Mouse (Mus musculus) kidney, embryonic 16.5 days (tissue): ENCODE results near the gene Fdx1. TPM values are rescaled to one million over a fixed set of nuclear protein-coding genes. Genes with fewer than 3 reads are reported as not detected.
A peak's percentile ranks its signal among the peaks of the same experiment; 100 is the strongest.

Experiments used
- ATAC-seq: fragments of 200-750 bp; cut with Nextera tagmentation; 2 replicates; pipeline ENCODE4 v1.8.0; 2017; ENCODE audit warnings: moderate TSS enrichment; ENCODE audit not compliant: low FRiP score, low TSS enrichment
- H3K27ac ChIP-seq: fragments of 300-500 bp; sonication (generic); 2 replicates; pipeline ENCODE4 v1.5.1; 2014; ENCODE audit warnings: low read length
- H3K27me3 ChIP-seq: fragments of 300-500 bp; sonication (generic); 2 replicates; pipeline ENCODE4 v1.6.1; 2014; ENCODE audit warnings: low read length, control low read depth, mixed read lengths; ENCODE audit not compliant: insufficient read depth
- H3K36me3 ChIP-seq: fragments of 300-500 bp; sonication (generic); 2 replicates; pipeline ENCODE4 v1.6.1; 2014; ENCODE audit warnings: low read length, control low read depth, mixed read lengths; ENCODE audit not compliant: insufficient read depth
- H3K4me1 ChIP-seq: fragments of 300-500 bp; sonication (generic); 2 replicates; pipeline ENCODE4 v1.6.1; 2014; ENCODE audit warnings: low read length, control low read depth, mixed read lengths; ENCODE audit not compliant: insufficient read depth
- H3K4me2 ChIP-seq: fragments of 300-500 bp; sonication (generic); replicated peaks from 2 replicates; pipeline ENCODE4 v1.6.1; 2014; ENCODE audit warnings: low read depth, low read length
- H3K4me3 ChIP-seq: fragments of 300-500 bp; sonication (generic); 2 replicates; pipeline ENCODE4 v1.5.1; 2014; ENCODE audit warnings: mild to moderate bottlenecking, low read length
- H3K9ac ChIP-seq: fragments of 300-500 bp; sonication (generic); replicated peaks from 2 replicates; pipeline ENCODE4 v1.6.1; 2014; ENCODE audit warnings: low read length
- H3K9me3 ChIP-seq: fragments of 300-500 bp; sonication (generic); 2 replicates; pipeline ENCODE4 v1.6.1; 2016; ENCODE audit warnings: low read length, control low read depth
- WGBS: fragments of 180-500 bp; shearing (Covaris S2); extraction: QIAGEN DNeasy Blood & Tissue Kit; methylation state at CpG from one replicate; pipeline ENCODE4 v1.1.7; 2014; 5-methylcytosine and 5-hydroxymethylcytosine counted together
- polyA plus RNA-seq: library from polyadenylated mRNA; unstranded; fragments of >200 nt; fragmentation: Nextera tagmentation; extraction: Ambion mirVana; gene quantifications from 2 replicates; pipeline ENCODE4 v1.2.1, GENCODE M21; 2015

The Fdx1 gene
- polyA plus RNA-seq, 1 experiment from 2014 or later, result 119 TPM

- Histone ChIP-seq H3K4me1 (0 out of 2 replicates have a peak, but pooled peaks cover 5% of the 10 kb centered on the region), H3K9ac (no peak overlapping the region), H3K9me3 (no peaks in the 10 kb centered on the region), H3K27ac (no peak overlapping the region), H3K4me2 (no peak overlapping the region), H3K36me3 (no peaks in the 10 kb centered on the region), H3K4me3 (no peak overlapping the region), H3K27me3 (no peaks in the 10 kb centered on the region)
- WGBS, result 72% methylated on average over 8 of the region's 8 CpGs
- no peak for ATAC-seq
Measured at GRCm38 (mm10) chr9:51924551-51925081, 38.7 kb downstream of the Fdx1 start.

- H3K4me3 ChIP-seq, result no peak overlapping the region
- ATAC-seq, result no peak
- H3K27ac ChIP-seq, result no peak overlapping the region
- WGBS, result 69% methylated on average over 2 of the region's 2 CpGs
- no peak overlapping the region for H3K4me2 ChIP-seq
- H3K9me3 ChIP-seq, result no peaks in the 10 kb centered on the region
- no peaks in the 10 kb centered on the region for H3K36me3 ChIP-seq
- H3K9ac ChIP-seq, result no peak overlapping the region
- H3K4me1 ChIP-seq, result no peaks in the 10 kb centered on the region
- H3K27me3 ChIP-seq, result no peaks in the 10 kb centered on the region
Measured at GRCm38 (mm10) chr9:51922756-51923155, 40.6 kb downstream of the Fdx1 start.

- 74% methylated on average over 1 of the region's 1 CpGs for WGBS
- Histone ChIP-seq H3K4me2 (no peak overlapping the region), H3K36me3 (no peaks in the 10 kb centered on the region), H3K4me3 (no peak overlapping the region), H3K27ac (no peak overlapping the region), H3K4me1 (no peaks in the 10 kb centered on the region), H3K9ac (no peak overlapping the region), H3K9me3 (no peaks in the 10 kb centered on the region), H3K27me3 (no peaks in the 10 kb centered on the region)
- no peak for ATAC-seq
Measured at GRCm38 (mm10) chr9:51915580-51915979, 47.8 kb downstream of the Fdx1 start.

- WGBS, result 73% methylated on average over 15 of the region's 15 CpGs
- no peaks in the 10 kb centered on the region for H3K4me1 ChIP-seq
- H3K36me3 ChIP-seq, result no peaks in the 10 kb centered on the region
- no peak overlapping the region for H3K9ac ChIP-seq
- no peak for ATAC-seq
- H3K4me3 ChIP-seq, result no peak overlapping the region
- H3K27ac ChIP-seq, result no peak overlapping the region
- H3K4me2 ChIP-seq, result no peak overlapping the region
- H3K27me3 ChIP-seq, result no peaks in the 10 kb centered on the region
- no peaks in the 10 kb centered on the region for H3K9me3 ChIP-seq
Measured at GRCm38 (mm10) chr9:51914481-51915120, 48.8 kb downstream of the Fdx1 start.

GRCm38 (mm10) chr9:51908838-51909237, 54.5 kb downstream of the Fdx1 start:
- Histone ChIP-seq H3K27ac (no peak overlapping the region), H3K27me3 (no peaks in the 10 kb centered on the region), H3K4me2 (no peak overlapping the region), H3K36me3 (no peaks in the 10 kb centered on the region), H3K4me1 (peaks cover 5% of the 10 kb centered on the region; the same call in 1 of the 2 replicates), H3K9ac (no peak overlapping the region), H3K9me3 (no peaks in the 10 kb centered on the region), H3K4me3 (no peak overlapping the region)
- WGBS, result 3% methylated on average over 2 of the region's 2 CpGs
- ATAC-seq, result peak; percentile 78; the same call in 1 of the 2 replicates

- no peak for ATAC-seq
Measured at GRCm38 (mm10) chr9:51908255-51908654, 55.1 kb downstream of the Fdx1 start.

GRCm38 (mm10) chr9:51906938-51907337, 56.4 kb downstream of the Fdx1 start:
- Histone ChIP-seq H3K4me1 (peaks cover 5% of the 10 kb centered on the region; the same call in 1 of the 2 replicates), H3K4me3 (no peak overlapping the region), H3K4me2 (no peak overlapping the region), H3K9ac (no peak overlapping the region), H3K36me3 (no peaks in the 10 kb centered on the region), H3K9me3 (peaks cover 8% of the 10 kb centered on the region; the same call in 1 of the 2 replicates), H3K27ac (no peak overlapping the region), H3K27me3 (no peaks in the 10 kb centered on the region)
- 64% methylated on average over 8 of the region's 8 CpGs for WGBS
- ATAC-seq, result no peak

More at GRCm38 (mm10) chr9:51908255-51908654, 55.1 kb downstream of the Fdx1 start:
- no peak overlapping the region for H3K4me2 ChIP-seq
- H3K4me1 ChIP-seq, result peaks cover 5% of the 10 kb centered on the region; the same call in 1 of the 2 replicates
- H3K9me3 ChIP-seq, result no peaks in the 10 kb centered on the region
- H3K36me3 ChIP-seq, result no peaks in the 10 kb centered on the region
- no peak overlapping the region for H3K9ac ChIP-seq
- WGBS, result 73% methylated on average over 3 of the region's 3 CpGs
- no peak overlapping the region for H3K4me3 ChIP-seq
- H3K27ac ChIP-seq, result no peak overlapping the region
- H3K27me3 ChIP-seq, result no peaks in the 10 kb centered on the region

Other genes with a start within 250 kb of the Fdx1 start
- 3.3 and 3.6 TPM in 2 replicates for gene Arhgap20, start 198.2 kb downstream of the Fdx1 start, polyA plus RNA-seq
- 119 and 122 TPM in 2 replicates for gene Rdx, start 83.6 kb upstream of the Fdx1 start, polyA plus RNA-seq
- 3.0 and 3.4 TPM in 2 replicates for gene Zc3h12c, start 205.0 kb upstream of the Fdx1 start, polyA plus RNA-seq